Comparison of ENCODE assay signal across 9 mouse cellular contexts in the genomic region with DNA sequence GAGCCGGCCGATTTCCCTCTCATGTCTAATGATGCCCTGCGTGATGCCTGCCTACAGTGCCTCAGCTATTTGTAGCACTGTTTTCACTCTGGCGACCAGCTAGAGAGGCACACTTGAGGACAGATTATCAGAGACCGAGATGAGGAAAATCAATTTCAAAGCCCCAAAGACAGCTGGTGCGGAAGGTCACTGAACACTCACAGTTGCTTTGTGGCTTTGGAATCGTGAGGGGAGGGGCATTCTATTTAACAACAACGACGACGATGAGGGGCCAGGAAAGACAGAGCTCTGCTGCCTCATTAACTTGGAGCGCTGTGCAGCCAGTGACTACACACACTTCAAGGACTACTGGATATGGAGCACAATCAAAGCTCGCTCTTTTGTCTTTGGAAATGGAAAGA.
A peak's percentile ranks its signal among the peaks of the same experiment; 100 is the strongest.
DNase-seq lines count a peak whose midpoint lies in the region; ATAC-seq lines count a peak whose summit lies in the region.
"Had no signal": no experiment of that assay in that cellular context is flagged by ENCODE, and none has a peak within 500 bp of the region (broad histone marks: within the 10 kb centered on the region; RNA-seq: fewer than 3 reads in every experiment).

No protein-coding gene starts in this region.

- H3K9ac ChIP-seq in kidney, embryonic 15.5 days, result no peak overlapping the region
- H3K9ac ChIP-seq in hindbrain, embryonic 12.5 days, result peak overlapping the region; percentile 10; the same call in 1 of the 2 replicates
- no peak overlapping the region for H3K9ac ChIP-seq in neural tube, embryonic 14.5 days (replicated peaks; ENCODE audit: low read depth, low read length)

- H3K36me3 ChIP-seq in kidney, embryonic 15.5 days, result no peaks in the 10 kb centered on the region
- peaks cover 12% of the 10 kb centered on the region for H3K36me3 ChIP-seq in embryonic facial prominence, embryonic 10.5 days (replicated peaks)
- no peaks in the 10 kb centered on the region for H3K36me3 ChIP-seq in hindbrain, embryonic 12.5 days
- no peaks in the 10 kb centered on the region for H3K36me3 ChIP-seq in neural tube, embryonic 14.5 days (ENCODE audit: control insufficient read depth, insufficient read depth, low read length)

- WGBS in kidney, embryonic 15.5 days, result 51% methylated on average over 12 of the region's 12 CpGs
- WGBS in embryonic facial prominence, embryonic 10.5 days, result 66% methylated on average over 12 of the region's 12 CpGs
- WGBS in hindbrain, embryonic 12.5 days, result 25% methylated on average over 12 of the region's 12 CpGs
- 14% methylated on average over 12 of the region's 12 CpGs for WGBS in neural tube, embryonic 14.5 days

- H3K9me3 ChIP-seq in kidney, embryonic 15.5 days (replicated peaks), result no peaks in the 10 kb centered on the region
- H3K9me3 ChIP-seq in embryonic facial prominence, embryonic 10.5 days, result no peaks in the 10 kb centered on the region
- H3K9me3 ChIP-seq in hindbrain, embryonic 12.5 days (replicated peaks), result no peaks in the 10 kb centered on the region
- H3K9me3 ChIP-seq in neural tube, embryonic 14.5 days (ENCODE audit: control insufficient read depth, low read length), result no peaks in the 10 kb centered on the region

- H3K27me3 ChIP-seq in kidney, embryonic 15.5 days, result no peaks in the 10 kb centered on the region
- no peaks in the 10 kb centered on the region for H3K27me3 ChIP-seq in embryonic facial prominence, embryonic 10.5 days (replicated peaks; ENCODE audit: low read depth, poor library complexity, severe bottlenecking)
- H3K27me3 ChIP-seq in hindbrain, embryonic 12.5 days, result no peaks in the 10 kb centered on the region
- no peaks in the 10 kb centered on the region for H3K27me3 ChIP-seq in neural tube, embryonic 14.5 days (ENCODE audit: control insufficient read depth, insufficient read depth, low read length)

- peak; percentile 52; the same call in 1 of the 2 replicates for ATAC-seq in kidney, embryonic 15.5 days (replicated peaks; ENCODE audit: low FRiP score)
- ATAC-seq in hindbrain, embryonic 12.5 days (ENCODE audit: low FRiP score), result peak; percentile 90
- ATAC-seq in neural tube, embryonic 14.5 days (ENCODE audit: low read depth), result peak; percentile 69

- H3K27ac ChIP-seq in kidney, embryonic 15.5 days, result no peak overlapping the region
- H3K27ac ChIP-seq in embryonic facial prominence, embryonic 10.5 days (replicated peaks), result 0 out of 2 replicates have a peak overlapping the region, but pooled peaks have one; percentile 24
- H3K27ac ChIP-seq in hindbrain, embryonic 12.5 days, result peak overlapping the region; percentile 70
- peak overlapping the region; percentile 23; the same call in 1 of the 2 replicates for H3K27ac ChIP-seq in neural tube, embryonic 14.5 days (ENCODE audit: low read depth, low read length)

- peak overlapping the region; percentile 16; the same call in 1 of the 2 replicates for H3K4me2 ChIP-seq in kidney, embryonic 15.5 days
- H3K4me2 ChIP-seq in hindbrain, embryonic 12.5 days (replicated peaks), result peak overlapping the region; percentile 45
- peak overlapping the region; percentile 39 for H3K4me2 ChIP-seq in neural tube, embryonic 14.5 days (ENCODE audit: low read depth, low read length)

- H3K4me1 ChIP-seq in kidney, embryonic 15.5 days, result peaks cover 3% of the 10 kb centered on the region; the same call in 1 of the 2 replicates
- H3K4me1 ChIP-seq in embryonic facial prominence, embryonic 10.5 days, result peaks cover 14% of the 10 kb centered on the region
- peaks cover 11% of the 10 kb centered on the region; the same call in 1 of the 2 replicates for H3K4me1 ChIP-seq in hindbrain, embryonic 12.5 days
- H3K4me1 ChIP-seq in neural tube, embryonic 14.5 days (ENCODE audit: control insufficient read depth, insufficient read depth, low read length), result peaks cover 11% of the 10 kb centered on the region; the same call in 1 of the 2 replicates

- H3K4me3 ChIP-seq in kidney, embryonic 15.5 days (replicated peaks), result no peak overlapping the region
- H3K4me3 ChIP-seq in embryonic facial prominence, embryonic 10.5 days, result no peak overlapping the region
- peak overlapping the region; percentile 18; the same call in 1 of the 2 replicates for H3K4me3 ChIP-seq in hindbrain, embryonic 12.5 days
- no peak overlapping the region; the same call in 1 of the 2 replicates for H3K4me3 ChIP-seq in neural tube, embryonic 14.5 days (ENCODE audit: low read depth, low read length)

- no peak for DNase-seq in kidney, postnatal 14 days
- peak; percentile 30 for DNase-seq in embryonic facial prominence, embryonic 10.5 days (ENCODE audit: low spot score)
- no peak for DNase-seq in right cerebral cortex, adult 2 months (ENCODE audit: low spot score in 2 of 2)
- DNase-seq in urinary bladder, postnatal 14 days (ENCODE audit: low spot score), result no peak
- DNase-seq: kidney, adult 18-20 months; lung, postnatal 4 days had no signal
